Mouse (Mus musculus) T-cell, adult 2 months (primary cell): Measurements from ENCODE around the gene Btrc.

Experiments used
- DNase-seq: peaks from one replicate; pipeline ENCODE4 v3.0.0; 2022; ENCODE audit warnings: low spot score

Gene Btrc

GRCm38 (mm10) chr19:45574941-45575631 is 211.6 kb downstream of the Btrc start:
- DNase-seq: peak; percentile 56

- no peak for DNase-seq
Measured at GRCm38 (mm10) chr19:45575632-45576001, 212.1 kb downstream of the Btrc start.

- DNase-seq: peak; percentile 59
Measured at GRCm38 (mm10) chr19:45577141-45577750, 213.7 kb downstream of the Btrc start.

GRCm38 (mm10) chr19:45578976-45579375 is 215.4 kb downstream of the Btrc start:
- DNase-seq: peak; percentile 51

- no peak for DNase-seq
Measured at GRCm38 (mm10) chr19:45579416-45579815, 215.9 kb downstream of the Btrc start.
